Mouse (Mus musculus): ENCODE measurements around the gene Kansl2. TPM values are rescaled to one million over a fixed set of nuclear protein-coding genes. Genes with fewer than 3 reads are reported as not detected.
A peak's percentile ranks its signal among the peaks of the same experiment; 100 is the strongest.
"Not testable (repeated sequence)": the region's sequence is repeated elsewhere in the genome, so short reads cannot be mapped to it uniquely, and the experiment has no call there.

The Kansl2 gene
- polyA plus RNA-seq, 1 experiment from 2014 or later, result 95.9 TPM

- 82% methylated on average over 4 of the region's 4 CpGs for WGBS
- ATAC-seq (ENCODE audit: insufficient number of reproducible peaks, low FRiP score), result no peak
These were observed 1.9 kb upstream of the Kansl2 start for GRCm38 (mm10) chr15:98535921-98536320.

GRCm38 (mm10) chr15:98533035-98533531 is 981 bp downstream of the Kansl2 start:
- peak overlapping the region; percentile 96; the same call in 1 of the 2 replicates for H3K27ac ChIP-seq (ENCODE audit: poor library complexity, severe bottlenecking)
- peak overlapping the region; percentile 97 for H3K4me2 ChIP-seq
- peaks cover 9% of the 10 kb centered on the region for H3K4me1 ChIP-seq (replicated peaks)
- peak overlapping the region; percentile 90 for H3K9ac ChIP-seq
- peaks cover 33% of the 10 kb centered on the region for H3K36me3 ChIP-seq
- WGBS, result under 1% methylated on average over 18 of the region's 18 CpGs
- peak overlapping the region; percentile 81 for H3K4me3 ChIP-seq
- ATAC-seq (ENCODE audit: insufficient number of reproducible peaks, low FRiP score), result no peak
- no peaks in the 10 kb centered on the region for H3K27me3 ChIP-seq (replicated peaks)
- no peaks in the 10 kb centered on the region for H3K9me3 ChIP-seq (replicated peaks)

More at GRCm38 (mm10) chr15:98535921-98536320, 1.9 kb upstream of the Kansl2 start:
- Histone ChIP-seq H3K4me3 (no peak overlapping the region), H3K9ac (no peak overlapping the region), H3K4me1 (replicated peaks) (peaks cover 9% of the 10 kb centered on the region), H3K36me3 (peaks cover 17% of the 10 kb centered on the region), H3K27ac (ENCODE audit: poor library complexity, severe bottlenecking) (no peak overlapping the region), H3K27me3 (replicated peaks) (no peaks in the 10 kb centered on the region), H3K9me3 (replicated peaks) (no peaks in the 10 kb centered on the region), H3K4me2 (no peak overlapping the region)

GRCm38 (mm10) chr15:98532281-98532680 is 1.8 kb downstream of the Kansl2 start:
- no peak for ATAC-seq (ENCODE audit: insufficient number of reproducible peaks, low FRiP score)
- Histone ChIP-seq H3K27me3 (replicated peaks) (no peaks in the 10 kb centered on the region), H3K4me2 (peak overlapping the region; percentile 97), H3K4me1 (replicated peaks) (peaks cover 10% of the 10 kb centered on the region), H3K27ac (ENCODE audit: poor library complexity, severe bottlenecking) (no peak overlapping the region), H3K9me3 (replicated peaks) (no peaks in the 10 kb centered on the region), H3K4me3 (peak overlapping the region; percentile 81), H3K36me3 (peaks cover 41% of the 10 kb centered on the region), H3K9ac (peak overlapping the region; percentile 90)
- WGBS, result 29% methylated on average over 5 of the region's 5 CpGs

- no peak for ATAC-seq (ENCODE audit: insufficient number of reproducible peaks, low FRiP score)
- H3K4me1 ChIP-seq (replicated peaks), result peaks cover 11% of the 10 kb centered on the region
- WGBS, result 88% methylated on average over 5 of the region's 5 CpGs
- H3K9me3 ChIP-seq (replicated peaks), result no peaks in the 10 kb centered on the region
- peaks cover 74% of the 10 kb centered on the region for H3K36me3 ChIP-seq
- H3K4me3 ChIP-seq, result no peak overlapping the region
- no peak overlapping the region for H3K9ac ChIP-seq
- no peak overlapping the region for H3K27ac ChIP-seq (ENCODE audit: poor library complexity, severe bottlenecking)
- H3K27me3 ChIP-seq (replicated peaks), result no peaks in the 10 kb centered on the region
- no peak overlapping the region for H3K4me2 ChIP-seq
These were observed 5.9 kb downstream of the Kansl2 start for GRCm38 (mm10) chr15:98528066-98528563.

GRCm38 (mm10) chr15:98527056-98527771 is 6.8 kb downstream of the Kansl2 start:
- H3K4me2 ChIP-seq, result no peak overlapping the region
- no peak overlapping the region for H3K9ac ChIP-seq
- no peak overlapping the region for H3K4me3 ChIP-seq
- no peak for ATAC-seq (ENCODE audit: insufficient number of reproducible peaks, low FRiP score)
- no peaks in the 10 kb centered on the region for H3K27me3 ChIP-seq (replicated peaks)
- H3K27ac ChIP-seq (ENCODE audit: poor library complexity, severe bottlenecking), result no peak overlapping the region
- peaks cover 83% of the 10 kb centered on the region for H3K36me3 ChIP-seq
- 96% methylated on average over 5 of the region's 5 CpGs for WGBS
- H3K4me1 ChIP-seq (replicated peaks), result peaks cover 3% of the 10 kb centered on the region
- no peaks in the 10 kb centered on the region for H3K9me3 ChIP-seq (replicated peaks)

GRCm38 (mm10) chr15:98526057-98526456 is 8.0 kb downstream of the Kansl2 start:
- Histone ChIP-seq H3K27me3 (replicated peaks) (no peaks in the 10 kb centered on the region), H3K4me3 (no peak overlapping the region), H3K4me2 (no peak overlapping the region), H3K27ac (ENCODE audit: poor library complexity, severe bottlenecking) (no peak overlapping the region), H3K4me1 (replicated peaks) (peaks cover 2% of the 10 kb centered on the region; the same call in 1 of the 2 replicates), H3K9ac (no peak overlapping the region), H3K9me3 (replicated peaks) (no peaks in the 10 kb centered on the region), H3K36me3 (peaks cover 86% of the 10 kb centered on the region)
- WGBS, result 60% methylated on average over 5 of the region's 5 CpGs
- ATAC-seq (ENCODE audit: insufficient number of reproducible peaks, low FRiP score), result 0 out of 2 replicates have a peak, but pooled peaks have one; percentile 73

- Histone ChIP-seq H3K4me3 (no peak overlapping the region), H3K36me3 (peaks cover 76% of the 10 kb centered on the region), H3K4me2 (no peak overlapping the region), H3K27ac (ENCODE audit: poor library complexity, severe bottlenecking) (no peak overlapping the region), H3K9me3 (replicated peaks) (no peaks in the 10 kb centered on the region), H3K4me1 (replicated peaks) (no peaks in the 10 kb centered on the region; the same call in 1 of the 2 replicates), H3K9ac (no peak overlapping the region), H3K27me3 (replicated peaks) (no peaks in the 10 kb centered on the region)
- ATAC-seq (ENCODE audit: insufficient number of reproducible peaks, low FRiP score), result no peak
- WGBS, result 93% methylated on average over 3 of the region's 3 CpGs
These were observed 12.8 kb downstream of the Kansl2 start for GRCm38 (mm10) chr15:98521245-98521644.

- Histone ChIP-seq H3K9ac (no peak overlapping the region), H3K36me3 (peaks cover 47% of the 10 kb centered on the region), H3K4me1 (replicated peaks) (peaks cover 7% of the 10 kb centered on the region), H3K4me2 (no peak overlapping the region), H3K4me3 (no peak overlapping the region), H3K27me3 (replicated peaks) (no peaks in the 10 kb centered on the region), H3K9me3 (replicated peaks) (no peaks in the 10 kb centered on the region), H3K27ac (ENCODE audit: poor library complexity, severe bottlenecking) (no peak overlapping the region)
- ATAC-seq (ENCODE audit: insufficient number of reproducible peaks, low FRiP score), result no peak
- WGBS, result 72% methylated on average over 16 of the region's 16 CpGs
These were observed 16.4 kb downstream of the Kansl2 start for GRCm38 (mm10) chr15:98517380-98518355.

GRCm38 (mm10) chr15:98514845-98515244 is 19.2 kb downstream of the Kansl2 start:
- WGBS, result 46% methylated on average over 2 of the region's 2 CpGs

GRCm38 (mm10) chr15:98514146-98514545 is 19.9 kb downstream of the Kansl2 start:
- Histone ChIP-seq H3K9ac (no peak overlapping the region), H3K4me1 (replicated peaks) (peaks cover 23% of the 10 kb centered on the region), H3K27ac (ENCODE audit: poor library complexity, severe bottlenecking) (no peak overlapping the region), H3K9me3 (replicated peaks) (no peaks in the 10 kb centered on the region), H3K27me3 (replicated peaks) (no peaks in the 10 kb centered on the region), H3K36me3 (peaks cover 13% of the 10 kb centered on the region), H3K4me2 (no peak overlapping the region), H3K4me3 (no peak overlapping the region)
- no peak for ATAC-seq (ENCODE audit: insufficient number of reproducible peaks, low FRiP score)
- WGBS, result 76% methylated on average over 8 of the region's 8 CpGs

More at GRCm38 (mm10) chr15:98514845-98515244, 19.2 kb downstream of the Kansl2 start:
- not testable (repeated sequence) for H3K9ac ChIP-seq; H3K4me3 ChIP-seq; H3K4me2 ChIP-seq; ATAC-seq (ENCODE audit: insufficient number of reproducible peaks, low FRiP score); H3K27me3 ChIP-seq (replicated peaks); H3K9me3 ChIP-seq (replicated peaks); H3K27ac ChIP-seq (ENCODE audit: poor library complexity, severe bottlenecking)
- peaks cover 23% of the 10 kb centered on the region for H3K4me1 ChIP-seq (replicated peaks)
- peaks cover 18% of the 10 kb centered on the region for H3K36me3 ChIP-seq

GRCm38 (mm10) chr15:98513676-98514075 is 20.4 kb downstream of the Kansl2 start:
- Histone ChIP-seq H3K4me1 (replicated peaks) (peaks cover 23% of the 10 kb centered on the region), H3K36me3 (peaks cover 13% of the 10 kb centered on the region)
- H3K4me3 ChIP-seq; H3K9me3 ChIP-seq (replicated peaks); H3K9ac ChIP-seq; H3K27me3 ChIP-seq (replicated peaks); ATAC-seq (ENCODE audit: insufficient number of reproducible peaks, low FRiP score); H3K4me2 ChIP-seq; H3K27ac ChIP-seq (ENCODE audit: poor library complexity, severe bottlenecking): not testable (repeated sequence)
- 75% methylated on average over 3 of the region's 3 CpGs for WGBS

All from heart, embryonic 12.5 days (tissue).